Mouse (Mus musculus) liver (tissue): ENCODE measurements at regions not wholly inside any gene's neighbourhood (a gene's known extent, or its start where the extent isn't known, plus 50 kb on each side); places are given as distances from the start of the nearest gene placed in this dataset.
A peak's percentile ranks its signal among the peaks of the same experiment; 100 is the strongest.

ENCODE experiments used
- DNase-seq: peaks from one replicate; pipeline ENCODE4 v3.0.0-alpha.2; 2020; ENCODE audit warnings: mixed read lengths

DNA sequence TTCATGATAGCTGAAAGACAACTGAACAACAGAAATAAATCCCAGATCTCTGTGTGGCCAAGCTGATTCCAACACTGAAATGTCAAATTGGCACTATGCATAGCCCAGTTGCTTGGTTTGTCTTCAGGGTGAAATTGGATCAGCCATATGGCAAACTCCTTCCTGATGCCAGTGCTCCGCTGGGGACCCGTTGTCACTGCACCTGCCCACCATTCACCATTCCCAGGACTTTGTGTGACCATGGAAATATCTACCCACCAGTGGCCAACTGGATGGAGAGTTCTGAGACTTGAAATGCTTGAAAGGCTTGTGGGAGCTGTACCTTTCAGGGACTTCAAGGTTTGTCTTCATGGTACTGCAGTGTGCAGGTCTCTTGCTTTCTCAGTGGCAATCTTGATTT lies 777.2 kb downstream of the Epha4 start:
- DNase-seq: no peak

DNA sequence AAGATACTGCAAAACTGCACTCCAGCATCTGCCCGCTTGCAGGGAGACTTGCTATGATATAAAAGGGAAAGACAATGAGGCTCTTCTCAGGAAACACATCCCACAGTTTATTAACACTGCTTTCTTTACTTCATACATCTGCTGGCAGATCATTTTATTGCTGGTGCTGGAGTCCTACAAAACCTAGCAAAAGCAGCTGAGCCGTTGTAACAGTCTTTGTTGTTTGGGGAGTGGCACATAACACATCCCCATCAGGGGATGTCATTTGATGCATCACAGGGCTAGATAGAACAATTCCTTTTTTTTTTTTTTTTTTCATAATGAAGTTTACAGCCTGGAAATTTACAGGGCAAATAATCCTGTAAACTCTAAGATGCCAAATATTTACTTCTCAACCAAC lies 742.2 kb downstream of the Epha4 start:
- DNase-seq: no peak

DNA sequence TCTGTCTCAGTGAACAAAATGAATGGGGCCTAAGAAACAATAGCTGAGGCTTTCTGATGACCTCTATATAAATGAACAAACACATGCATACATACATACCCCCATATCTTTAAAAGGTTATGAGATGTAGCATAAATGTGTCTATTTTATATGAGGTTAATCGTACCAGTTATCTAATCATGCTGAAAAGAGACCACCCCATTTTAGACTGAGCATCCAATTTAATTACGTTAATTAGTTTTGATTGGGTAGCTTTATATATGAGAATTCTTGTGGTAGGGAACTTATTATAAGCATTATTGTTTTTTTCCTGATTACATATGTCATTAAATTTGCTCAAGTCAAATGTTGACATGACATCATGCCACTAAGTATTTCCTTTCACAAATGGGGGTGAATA lies 728.0 kb downstream of the Epha4 start:
- DNase-seq: no peak

DNA sequence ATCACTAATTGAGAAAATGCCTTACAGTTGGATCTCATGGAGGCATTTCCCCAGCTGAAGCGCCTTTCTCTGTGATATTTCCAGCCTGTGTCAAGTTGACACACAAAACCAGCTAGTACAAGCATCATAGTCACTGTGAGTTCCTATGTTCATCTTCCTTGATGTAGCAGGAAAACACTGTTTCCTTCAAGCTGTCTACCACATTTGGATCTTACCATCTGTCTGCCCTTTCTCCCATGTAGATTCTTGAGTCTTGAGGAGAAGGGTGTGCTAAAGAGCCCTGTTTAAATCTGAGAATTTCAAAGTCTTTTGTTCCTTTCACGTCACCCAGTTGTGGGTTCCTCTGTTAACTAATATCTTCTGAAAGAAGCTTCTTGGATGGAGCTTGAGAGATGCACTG lies 721.5 kb downstream of the Epha4 start:
- no peak for DNase-seq

DNA sequence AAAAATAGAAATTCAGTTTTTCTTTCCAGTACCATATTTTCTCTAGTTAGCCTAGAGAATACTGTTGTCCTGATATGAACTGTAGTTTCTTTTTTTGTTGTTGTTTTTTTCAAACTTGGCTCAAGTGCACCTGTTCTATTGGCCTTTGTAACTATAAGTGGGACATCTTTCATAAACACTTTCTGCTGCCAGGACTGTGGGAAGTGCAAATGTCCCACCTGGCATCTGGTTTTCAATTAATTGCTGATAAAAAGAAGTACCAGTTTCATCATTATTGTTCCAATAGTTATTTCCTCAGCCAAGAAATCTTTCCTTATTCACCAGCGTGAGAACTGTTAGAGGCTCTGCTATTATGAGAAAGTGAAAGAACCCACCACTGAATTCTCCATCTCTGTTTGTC lies 695.0 kb downstream of the Epha4 start:
- no peak for DNase-seq

DNA sequence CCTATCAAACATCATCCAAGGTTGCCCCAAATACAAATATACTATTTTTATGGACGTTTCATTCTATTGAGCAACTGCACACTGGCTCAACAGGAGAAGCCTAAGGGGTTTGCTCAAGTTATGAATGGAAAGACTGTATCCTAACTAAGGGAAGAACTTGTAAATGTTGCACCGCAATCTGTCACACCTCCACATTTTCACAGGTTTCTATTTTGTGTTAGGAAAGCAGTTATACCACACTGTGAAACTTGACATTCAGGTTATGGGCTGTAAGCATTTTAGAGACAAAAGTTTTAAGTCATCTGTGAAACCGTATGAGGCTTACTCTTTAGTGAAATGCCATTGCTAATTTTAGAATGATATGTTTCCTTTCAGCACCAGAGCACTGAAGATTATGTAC lies 693.3 kb downstream of the Epha4 start:
- DNase-seq: no peak

DNA sequence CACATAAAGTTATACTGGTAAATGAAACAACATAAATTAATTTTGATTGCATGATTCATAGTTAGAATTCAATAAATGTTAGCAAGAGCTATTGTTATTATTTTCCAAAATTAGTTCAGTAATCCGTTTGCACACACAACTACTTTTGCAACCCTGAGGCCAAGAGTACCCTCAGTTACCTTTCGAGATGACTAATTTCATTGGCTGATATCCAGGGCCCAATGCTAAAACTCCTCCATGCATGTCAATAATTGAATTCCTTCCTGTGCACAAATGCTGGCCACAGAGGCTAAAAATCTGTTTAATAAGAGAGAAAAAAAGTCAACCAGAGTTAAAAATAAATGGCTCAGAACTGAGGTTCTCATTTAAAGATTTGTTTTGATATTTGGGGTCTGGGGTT lies 685.2 kb downstream of the Epha4 start:
- DNase-seq: no peak

DNA sequence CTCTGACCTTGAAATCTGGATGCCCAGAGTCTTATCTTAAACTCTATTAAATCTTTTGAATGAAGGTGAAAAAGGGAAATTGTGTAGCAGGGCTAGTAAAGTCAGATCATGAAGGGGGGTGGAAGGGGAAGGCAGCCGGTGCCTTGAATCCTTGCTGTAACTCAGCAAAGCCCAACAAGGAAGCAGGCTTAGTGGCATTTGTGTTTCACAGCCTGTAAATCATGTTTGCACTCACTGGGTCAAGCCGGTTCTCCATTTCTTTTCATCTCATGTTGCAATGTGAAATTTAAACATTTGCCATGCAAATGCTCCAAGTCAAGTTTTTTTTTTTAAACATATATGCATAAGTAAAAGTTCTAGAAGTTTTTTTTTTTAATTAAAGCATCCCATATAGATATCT lies 682.6 kb downstream of the Epha4 start:
- no peak for DNase-seq

DNA sequence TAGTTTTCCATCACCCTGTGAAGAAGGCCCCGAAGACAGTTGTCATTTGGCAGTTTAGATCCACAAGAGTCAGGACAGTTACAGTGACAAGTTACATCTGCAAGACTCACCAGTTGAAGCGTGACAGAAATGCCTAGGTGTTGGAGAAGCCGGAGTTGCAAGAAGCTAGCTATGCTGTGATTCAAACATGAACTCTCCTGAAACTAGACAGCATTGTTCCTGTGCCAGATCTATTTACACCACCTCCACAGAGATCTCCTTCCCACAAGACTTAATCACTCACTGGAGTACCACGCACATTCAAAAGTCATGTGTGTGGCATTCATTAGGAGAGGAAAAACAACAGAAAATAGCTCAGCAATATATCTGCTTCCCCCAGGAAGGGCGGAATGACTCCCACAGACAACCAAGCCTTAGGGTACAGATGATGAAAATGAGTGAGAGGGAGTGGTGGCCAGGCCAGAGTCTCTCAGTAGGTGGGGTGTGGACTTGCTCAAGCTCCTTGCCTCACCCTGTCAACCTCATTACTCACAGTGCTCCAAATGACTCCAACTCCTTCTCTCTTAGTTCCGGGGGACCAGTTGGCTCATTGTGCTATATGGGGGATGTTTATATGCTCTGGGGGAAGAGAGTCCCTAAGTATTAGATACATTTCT lies 679.7 kb downstream of the Epha4 start:
- DNase-seq: no peak

DNA sequence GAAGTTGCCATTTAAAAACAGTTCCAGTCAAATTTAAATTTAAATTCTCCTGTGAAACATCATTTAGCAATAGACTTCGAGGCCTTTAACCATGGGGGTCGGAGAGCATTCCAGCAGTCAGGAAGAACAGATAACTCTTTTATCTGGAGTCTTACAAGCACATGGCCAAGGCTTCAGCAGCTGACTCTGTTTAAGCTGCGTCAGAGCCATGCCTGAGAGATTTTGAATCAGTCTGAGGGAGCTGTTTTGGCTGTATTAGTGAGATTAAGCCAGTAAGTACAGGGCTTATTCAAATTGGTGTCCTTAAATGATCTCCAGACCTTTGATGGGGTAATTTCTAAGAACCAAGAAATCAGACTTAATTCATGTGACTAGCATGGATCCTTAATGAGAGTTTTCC lies 665.5 kb downstream of the Epha4 start:
- no peak for DNase-seq

DNA sequence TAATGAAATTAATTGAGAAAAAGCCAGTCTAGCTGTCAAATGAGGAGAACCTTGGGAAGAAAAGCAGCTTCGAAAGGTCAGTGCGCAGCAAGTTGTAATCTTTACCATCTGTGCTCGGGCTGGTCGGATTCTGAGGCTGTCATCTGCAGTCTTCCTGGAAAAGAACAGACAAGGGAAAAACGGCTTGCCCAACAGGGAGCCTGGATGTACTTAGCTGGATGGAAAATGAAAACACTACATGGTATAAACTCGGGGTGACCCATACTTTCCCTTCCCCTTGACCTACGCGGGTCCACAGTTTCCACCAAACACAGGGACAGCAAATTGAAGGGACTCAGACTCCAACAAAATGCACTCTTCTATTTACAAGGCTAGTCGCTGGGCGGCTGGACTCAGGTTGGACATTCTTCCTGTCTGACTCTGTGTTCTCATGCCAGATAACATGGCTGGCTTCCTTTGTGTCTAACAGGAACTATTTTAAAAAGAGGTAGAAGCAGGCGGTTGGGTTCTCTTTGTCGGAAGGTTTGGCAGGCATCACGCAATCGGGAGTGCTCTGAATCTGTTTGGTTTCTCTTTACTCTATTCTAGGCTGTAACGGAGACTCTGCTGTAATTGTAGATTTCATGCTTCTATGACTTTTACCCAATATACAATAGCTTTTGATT lies 648.5 kb downstream of the Epha4 start:
- DNase-seq: no peak

DNA sequence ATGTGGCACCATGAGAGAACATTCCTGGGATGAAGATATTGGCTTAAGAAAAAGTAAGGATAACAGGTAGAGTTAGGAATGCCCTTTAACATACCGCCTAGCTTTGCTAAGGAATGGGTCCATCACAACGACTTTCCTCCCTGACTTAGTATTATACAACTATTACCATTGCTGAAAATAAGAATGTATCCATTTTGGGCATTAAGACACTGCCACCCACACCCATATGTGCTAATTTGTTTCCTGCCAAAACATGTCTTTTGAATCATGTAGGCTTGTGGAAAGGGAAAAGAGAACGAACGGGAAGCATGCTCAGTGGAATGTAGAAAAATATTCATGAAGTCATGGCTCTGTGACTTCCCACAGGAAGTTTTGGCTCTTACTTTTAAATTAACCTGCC lies 641.7 kb downstream of the Epha4 start:
- DNase-seq: no peak

DNA sequence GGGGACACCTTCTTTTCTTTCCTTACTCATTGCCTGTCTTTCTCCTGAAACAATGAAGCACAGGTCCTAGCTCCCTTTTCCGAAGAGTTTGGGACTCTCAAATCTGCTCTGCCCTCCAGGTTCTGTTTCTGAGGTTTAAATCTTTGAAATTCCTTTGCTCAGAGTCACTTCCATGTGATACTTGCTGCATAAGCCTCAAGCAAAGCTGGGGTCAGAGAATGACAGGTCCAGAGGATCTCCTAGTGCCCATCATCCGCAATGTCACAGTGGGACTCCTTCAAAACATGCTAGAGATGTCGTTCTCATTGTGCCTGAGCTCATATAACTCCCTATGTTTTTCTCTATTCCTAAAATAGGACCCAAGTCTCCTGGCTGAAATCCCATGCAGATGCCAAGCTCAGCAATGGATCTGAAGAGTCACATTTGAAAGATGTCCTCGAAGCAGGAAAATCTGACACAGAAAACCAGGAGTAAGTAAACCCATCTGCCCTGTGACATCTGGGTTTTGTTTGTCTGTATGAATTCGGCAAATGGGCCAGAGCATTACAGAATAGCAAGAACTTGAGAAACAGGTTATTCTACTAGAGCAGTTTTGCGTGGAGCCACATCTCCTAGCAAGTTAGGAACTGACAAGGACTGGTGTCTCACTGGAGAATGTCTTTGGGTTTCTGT lies 634.6 kb downstream of the Epha4 start:
- DNase-seq: no peak

DNA sequence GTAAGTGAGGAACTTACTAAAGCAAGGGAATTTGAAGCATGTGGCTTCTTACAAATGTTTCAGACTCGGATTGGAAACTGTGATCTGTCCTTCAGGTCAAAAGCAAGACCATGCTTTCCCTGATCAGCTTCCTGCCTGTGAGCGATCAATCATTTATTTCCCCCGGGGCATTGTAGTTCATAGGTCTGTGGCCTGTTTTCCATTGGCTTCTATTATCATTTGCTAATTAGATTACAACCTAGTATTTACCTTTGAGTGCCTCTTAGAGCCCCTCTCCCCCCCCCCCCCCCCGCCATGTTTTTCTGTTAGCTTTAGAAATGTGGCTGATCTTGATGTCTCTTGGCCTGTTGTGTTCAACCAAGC lies 634.1 kb downstream of the Epha4 start:
- DNase-seq: no peak

DNA sequence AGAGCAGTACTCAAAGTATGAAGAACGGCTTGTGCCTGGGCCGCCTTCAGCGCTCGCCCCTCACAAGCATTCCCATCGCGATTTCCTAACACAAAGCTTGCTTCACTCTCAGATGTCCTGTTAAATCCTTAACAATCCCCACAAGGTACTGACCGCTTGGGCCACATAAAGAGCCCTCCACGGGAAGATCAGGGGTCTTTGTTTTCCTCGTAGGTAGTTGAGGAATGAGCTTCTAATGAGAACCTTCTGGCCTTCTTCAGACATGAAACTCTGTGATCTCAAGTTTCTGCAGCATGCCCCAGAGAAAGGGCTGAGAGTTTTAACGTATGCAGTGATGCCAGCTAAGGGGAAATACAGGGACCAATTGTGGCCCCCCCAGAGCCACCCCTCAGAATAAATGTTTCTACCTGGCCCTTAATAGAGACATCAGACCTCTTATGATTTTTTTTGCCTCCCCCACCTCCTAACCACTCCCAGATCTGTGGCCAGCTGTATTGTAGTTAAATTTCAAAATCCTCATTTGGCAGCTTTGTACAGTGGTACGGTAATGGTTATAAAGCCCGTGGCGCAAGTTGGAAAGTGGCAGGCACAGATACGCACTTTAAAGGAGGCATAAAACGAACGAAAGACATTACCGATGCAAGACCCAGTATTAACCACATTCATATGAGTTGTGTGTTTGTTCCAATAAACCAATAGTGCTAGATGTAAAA lies 618.6 kb downstream of the Epha4 start:
- DNase-seq: no peak

DNA sequence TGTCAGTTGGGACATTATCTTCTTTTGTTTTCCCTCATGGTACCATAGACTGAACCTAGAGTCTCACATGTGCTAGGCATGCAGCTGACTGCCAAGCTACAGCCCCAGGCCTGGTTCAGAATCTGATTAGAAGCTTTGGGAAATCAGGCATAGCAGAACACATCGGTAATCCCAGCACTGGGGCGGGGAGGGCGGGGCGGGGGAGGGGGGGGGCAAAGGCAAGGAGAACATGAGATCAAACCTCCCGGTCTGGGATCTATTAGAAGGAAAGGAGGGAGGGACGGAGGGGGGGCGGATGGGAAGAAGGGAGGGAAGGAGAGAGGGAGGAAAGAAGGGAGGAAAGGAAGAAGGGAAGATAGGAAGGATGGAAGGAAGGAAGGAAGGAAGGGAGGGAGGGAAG lies 617.5 kb downstream of the Epha4 start:
- no peak for DNase-seq

DNA sequence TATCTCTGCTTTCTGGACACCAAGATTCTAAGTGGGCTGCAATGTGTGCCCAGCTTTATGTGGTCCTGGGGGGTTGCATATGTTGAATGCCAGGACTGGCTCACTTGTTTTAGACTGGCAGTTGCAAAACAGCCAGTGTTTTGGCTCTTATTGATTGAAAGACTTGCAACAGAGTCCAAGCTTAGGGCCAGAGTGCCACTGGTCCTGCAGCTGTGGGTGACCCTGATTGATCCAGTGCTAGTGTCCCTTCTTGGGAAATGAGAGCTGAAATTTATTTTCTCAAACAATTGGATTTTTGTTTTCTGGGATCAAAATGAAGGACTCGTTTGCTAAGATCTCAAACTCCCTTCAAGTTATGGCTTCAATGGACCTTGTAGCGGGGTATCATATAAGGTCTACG lies 603.4 kb downstream of the Epha4 start:
- peak; percentile 14 for DNase-seq

DNA sequence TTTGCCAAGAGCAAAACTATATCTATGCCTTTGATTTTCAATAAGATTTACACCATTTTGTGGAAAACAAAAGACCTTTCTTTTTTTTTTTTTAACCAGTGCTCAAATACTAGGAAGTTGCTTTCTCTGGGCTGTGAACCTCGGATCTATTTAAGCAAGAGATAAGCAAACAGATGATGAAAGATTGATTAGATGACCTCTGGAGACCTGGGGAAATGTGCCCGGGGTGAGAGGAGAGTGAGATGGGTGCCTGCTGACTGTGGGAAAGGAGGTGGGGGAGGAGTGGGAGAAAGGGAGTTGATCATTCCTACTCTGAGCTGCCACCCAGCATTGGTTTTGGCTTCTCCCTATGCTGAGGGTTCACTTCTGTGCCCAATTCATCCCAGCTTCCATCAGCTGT lies 595.3 kb downstream of the Epha4 start:
- peak; percentile 30 for DNase-seq

DNA sequence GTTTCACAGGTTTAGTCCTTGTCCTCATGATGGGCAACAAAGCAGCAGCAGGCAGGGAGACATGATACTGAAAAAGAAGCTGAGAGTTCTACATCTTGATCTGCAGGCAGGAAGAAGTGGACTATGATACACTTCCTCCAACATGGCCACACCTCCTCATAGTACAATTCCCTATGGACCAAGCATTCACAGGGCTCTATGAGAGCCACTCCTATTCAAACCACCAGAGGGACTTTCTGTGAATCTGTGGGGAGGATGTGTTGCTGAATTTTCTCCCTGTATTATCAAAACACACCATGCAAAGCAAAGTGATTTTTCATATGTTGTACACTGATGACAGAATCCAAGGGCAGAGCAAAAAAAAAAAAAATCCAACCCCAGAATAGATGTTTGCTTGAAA lies 594.3 kb downstream of the Epha4 start:
- no peak for DNase-seq

DNA sequence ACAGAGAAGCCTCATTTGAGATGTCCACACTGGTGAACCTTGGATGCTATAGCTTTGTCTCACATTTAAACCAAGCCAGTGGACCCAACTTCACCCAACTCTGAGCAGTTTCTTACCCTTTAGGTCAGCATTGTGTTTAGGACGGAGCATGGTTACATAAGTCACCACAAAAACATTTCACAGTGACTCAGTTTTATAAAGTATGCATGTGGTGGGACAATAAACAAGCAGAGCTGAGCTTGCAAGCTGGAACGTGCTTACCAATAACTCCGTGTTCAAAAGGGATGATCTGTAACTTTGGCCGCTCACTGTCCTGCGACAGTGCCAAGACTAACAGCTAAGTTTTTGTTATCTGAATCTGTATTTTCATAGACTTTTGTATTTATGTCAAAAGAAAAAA lies 587.8 kb downstream of the Epha4 start:
- no peak for DNase-seq

DNA sequence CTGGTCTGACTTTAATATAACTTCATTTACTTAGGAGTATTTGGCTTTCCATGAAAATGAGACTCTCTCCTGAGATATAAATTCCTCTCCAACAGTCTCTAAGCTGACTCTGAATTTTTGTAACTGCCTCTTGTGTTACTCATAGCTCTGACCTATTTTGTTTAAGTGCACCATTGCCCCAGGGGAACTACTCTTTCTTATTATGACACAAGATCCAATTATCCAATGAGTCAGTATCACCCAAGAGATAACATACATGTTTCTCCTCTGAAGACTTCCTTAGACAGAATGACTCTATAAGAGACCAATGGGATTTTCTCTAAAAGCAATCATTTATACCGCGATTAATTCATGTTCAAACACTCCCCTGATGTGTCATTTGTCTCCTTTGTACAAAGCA lies 586.9 kb downstream of the Epha4 start:
- DNase-seq: no peak

DNA sequence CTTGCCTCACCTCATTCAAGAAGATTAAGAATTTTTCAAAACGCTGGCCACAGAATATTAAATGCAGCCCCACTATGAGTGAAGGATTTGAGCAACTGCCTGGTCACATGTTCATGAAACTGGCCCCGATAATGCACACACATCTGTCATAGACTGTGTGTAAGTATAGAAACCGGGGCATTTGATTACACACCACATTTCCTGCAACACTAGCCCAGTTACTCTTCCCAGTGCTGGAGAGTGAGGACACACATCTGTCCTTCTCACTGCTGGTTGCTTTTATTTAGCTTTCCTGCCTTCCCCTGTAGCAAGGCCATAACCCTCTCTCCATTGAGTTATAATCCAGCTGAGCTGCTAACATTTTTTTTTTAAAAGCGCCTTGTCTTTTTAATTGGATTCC lies 581.4 kb downstream of the Epha4 start:
- DNase-seq: no peak

DNA sequence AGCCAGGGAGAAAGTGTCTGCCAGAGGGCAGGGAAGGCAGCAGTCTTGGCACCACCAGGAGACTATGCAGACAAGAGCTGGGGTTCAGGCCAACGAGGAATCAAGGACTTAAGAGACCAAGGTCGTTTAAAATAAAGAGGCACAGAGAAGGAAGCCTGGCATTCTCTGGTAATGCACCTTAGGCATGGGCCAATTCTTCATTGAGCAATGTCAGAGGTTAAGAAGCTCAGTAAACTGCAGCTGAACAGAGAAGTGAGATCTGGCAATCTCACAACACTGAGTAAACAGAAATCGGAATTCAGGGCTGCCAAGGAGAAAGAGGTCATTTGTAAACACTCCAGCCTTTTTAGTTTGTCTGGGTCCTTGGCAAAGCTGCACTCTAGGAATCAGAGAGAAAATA lies 572.2 kb downstream of the Epha4 start:
- no peak for DNase-seq

DNA sequence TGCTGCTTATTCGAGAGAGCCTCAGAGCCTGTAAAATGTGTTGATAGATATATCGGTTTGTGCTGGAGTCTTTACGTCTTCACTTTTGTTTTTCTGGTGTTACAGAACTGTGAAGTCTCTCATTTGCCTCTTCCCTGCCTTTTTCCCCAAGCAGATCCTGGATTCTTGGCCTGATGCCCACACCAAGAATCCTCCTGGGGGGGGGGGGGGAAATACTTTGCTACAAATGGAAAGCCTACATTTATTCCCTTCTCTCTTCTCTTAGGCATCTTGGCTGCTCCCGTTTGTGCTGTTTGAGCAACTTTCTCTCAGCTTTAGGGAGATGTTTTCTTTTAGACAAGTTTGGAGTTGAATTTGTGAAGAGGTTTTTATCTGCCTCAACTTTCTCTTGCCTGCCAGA lies 570.8 kb downstream of the Epha4 start:
- no peak for DNase-seq
